Mouse (Mus musculus): Measurements from ENCODE around the gene Glud1. TPM values are rescaled to one million over a fixed set of nuclear protein-coding genes. Genes with fewer than 3 reads are reported as not detected.

The Glud1 gene
- 263 TPM for polyA plus RNA-seq (2021)

DNA sequence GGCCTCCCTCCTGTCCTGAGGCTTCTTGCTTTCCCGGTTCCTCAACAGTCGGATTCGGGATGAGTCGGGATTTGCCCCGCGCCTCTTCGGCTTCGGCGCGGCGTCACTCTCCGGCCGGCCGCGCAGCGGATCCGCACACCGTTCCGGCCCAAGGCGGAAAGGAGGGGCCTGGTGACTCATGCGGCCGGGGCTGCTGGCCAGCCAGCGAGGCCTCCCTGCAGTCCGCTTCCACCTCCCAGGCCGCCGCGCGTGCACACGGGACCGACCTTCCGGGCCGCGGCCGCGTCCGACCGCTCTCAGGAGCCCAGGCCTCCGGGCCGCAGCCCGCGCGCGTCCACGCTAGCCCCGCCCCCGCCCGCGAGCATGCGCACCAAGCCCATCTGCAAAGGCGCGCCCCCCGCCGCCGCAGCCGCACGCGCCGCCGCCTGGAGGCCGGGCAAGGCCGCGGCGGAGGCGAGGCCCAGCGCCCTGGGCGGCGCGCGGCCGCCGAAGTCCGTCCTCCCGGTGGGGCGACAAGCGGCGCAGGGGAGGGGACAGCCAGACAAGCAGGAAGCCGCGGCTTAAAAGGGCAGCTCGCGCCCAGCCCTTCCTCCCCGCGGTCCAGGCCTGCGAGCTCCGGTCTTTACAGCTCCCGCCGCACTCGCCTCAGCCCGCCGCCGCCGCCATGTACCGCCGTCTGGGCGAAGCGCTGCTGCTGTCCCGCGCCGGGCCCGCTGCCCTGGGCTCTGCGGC, at the start of gene Glud1, which contains the start of gene Shld2:
Gene Glud1 (plus strand): TSS at position 494 of the 732 bp plus-strand sequence.
Gene Shld2 (minus strand): TSS at position 260 of the 732 bp plus-strand sequence.
- CTCF ChIA-PET: interaction anchor here (1.1 kb wide), 1 partner anchor 19 kb away, joined by 3 read pairs; no protein-coding TSS in a partner anchor
- POLR2A ChIA-PET: interaction anchor here (1.3 kb wide), 1 partner anchor 10 kb away, joined by 3 read pairs; no protein-coding TSS in a partner anchor
- peak; percentile 60 for DNase-seq (ENCODE audit: low read depth, low spot score)
- in situ Hi-C loops (cut with MboI; ENCODE audit: low pct_unique_long_range_greater_than_20kb): no loop called here
- no peaks in the 10 kb centered on the region for H3K27me3 ChIP-seq
- peak; percentile 90 for ATAC-seq
- no peak for TF ChIP-seq CTCF (IDR thresholded peaks at IDR 0.05)

GRCm38 (mm10) chr14:34268046-34268445, 42.5 kb upstream of the Glud1 start:
- POLR2A ChIA-PET: no interaction called here
- ATAC-seq: no peak
- CTCF ChIA-PET: interaction anchor here (0.9 kb wide), 1 partner anchor 103 kb away, joined by 3 read pairs; no protein-coding TSS in a partner anchor
- no peak for DNase-seq (ENCODE audit: low read depth, low spot score)
- H3K27me3 ChIP-seq: no peaks in the 10 kb centered on the region
- no peak for TF ChIP-seq CTCF (IDR thresholded peaks at IDR 0.05)
- in situ Hi-C loops (cut with MboI; ENCODE audit: low pct_unique_long_range_greater_than_20kb): loop anchor here (25.0 kb wide), 1 partner anchor 294 kb away; no protein-coding TSS in a partner anchor

GRCm38 (mm10) chr14:34273280-34273679, 37.2 kb upstream of the Glud1 start:
- H3K27me3 ChIP-seq: no peaks in the 10 kb centered on the region
- ATAC-seq (no peak), DNase-seq (ENCODE audit: low read depth, low spot score) (no peak)
- peak; percentile 36 for TF ChIP-seq CTCF (IDR thresholded peaks at IDR 0.05)
- in situ Hi-C loops (cut with MboI; ENCODE audit: low pct_unique_long_range_greater_than_20kb): loop anchor here (5.0 to 25.0 kb wide), 3 partner anchors 44 to 289 kb away; no protein-coding TSS in a partner anchor
- POLR2A ChIA-PET: no interaction called here
- CTCF ChIA-PET: interaction anchor here (0.9 to 1.2 kb wide), 3 partner anchors 86 to 129 kb away, joined by 3 to 5 read pairs (median 3); no protein-coding TSS in a partner anchor

DNA sequence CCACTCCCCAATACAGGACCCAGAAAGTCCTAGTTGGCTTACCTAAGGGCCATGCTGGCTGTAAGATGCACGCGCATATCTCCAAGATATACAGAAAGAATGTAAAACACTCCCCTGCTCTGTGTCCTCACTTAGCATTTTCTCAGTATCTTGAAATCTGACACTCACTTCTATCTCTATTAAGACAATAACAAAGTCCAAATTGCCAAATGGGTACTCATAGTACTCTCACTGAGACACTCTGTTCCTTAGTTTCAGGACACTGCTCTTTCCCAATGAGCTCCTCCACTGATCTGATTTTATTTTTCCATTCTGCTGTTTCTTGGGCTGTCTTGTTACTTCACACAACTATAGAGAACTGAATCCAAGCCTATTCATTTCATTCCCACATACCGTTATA, 36.4 kb upstream of the Glud1 start:
- ATAC-seq (no peak), DNase-seq (ENCODE audit: low read depth, low spot score) (no peak)
- TF ChIP-seq CTCF (IDR thresholded peaks at IDR 0.05): no peak
- POLR2A ChIA-PET: no interaction called here
- in situ Hi-C loops (cut with MboI; ENCODE audit: low pct_unique_long_range_greater_than_20kb): loop anchor here (5.0 to 25.0 kb wide), 3 partner anchors 43 to 288 kb away; no protein-coding TSS in a partner anchor
- CTCF ChIA-PET: interaction anchor here (1.3 to 1.4 kb wide), 2 partner anchors 9 to 89 kb away, joined by 3 to 6 read pairs; no protein-coding TSS in a partner anchor
- H3K27me3 ChIP-seq: no peaks in the 10 kb centered on the region

GRCm38 (mm10) chr14:34275225-34275624, 35.3 kb upstream of the Glud1 start:
- in situ Hi-C loops (cut with MboI; ENCODE audit: low pct_unique_long_range_greater_than_20kb): no loop called here
- DNase-seq (ENCODE audit: low read depth, low spot score) (no peak), ATAC-seq (no peak)
- no peak for TF ChIP-seq CTCF (IDR thresholded peaks at IDR 0.05)
- CTCF ChIA-PET: interaction anchor here (1.1 to 1.4 kb wide), 3 partner anchors 10 to 88 kb away, joined by 3 to 6 read pairs (median 3); no protein-coding TSS in a partner anchor
- H3K27me3 ChIP-seq: no peaks in the 10 kb centered on the region
- POLR2A ChIA-PET: no interaction called here

- CTCF ChIA-PET: no interaction called here
- DNase-seq (ENCODE audit: low read depth, low spot score): no peak
- TF ChIP-seq CTCF (IDR thresholded peaks at IDR 0.05): no peak
- H3K27me3 ChIP-seq: no peaks in the 10 kb centered on the region
- in situ Hi-C loops (cut with MboI; ENCODE audit: low pct_unique_long_range_greater_than_20kb): no loop called here
- ATAC-seq: no peak
- POLR2A ChIA-PET: no interaction called here
These were observed 30.8 kb upstream of the Glud1 start for GRCm38 (mm10) chr14:34279726-34280125.

- DNase-seq (ENCODE audit: low read depth, low spot score): no peak
- no peak for ATAC-seq
- ChIA-PET CTCF (interaction anchor here (1.3 to 1.7 kb wide), 2 partner anchors 16 to 19 kb away, joined by 4 to 5 read pairs; no protein-coding TSS in a partner anchor), POLR2A (no interaction called here)
- H3K27me3 ChIP-seq: no peaks in the 10 kb centered on the region
- no peak for TF ChIP-seq CTCF (IDR thresholded peaks at IDR 0.05)
- in situ Hi-C loops (cut with MboI; ENCODE audit: low pct_unique_long_range_greater_than_20kb): no loop called here
These were observed 29.7 kb upstream of the Glud1 start for GRCm38 (mm10) chr14:34280798-34281197.

DNA sequence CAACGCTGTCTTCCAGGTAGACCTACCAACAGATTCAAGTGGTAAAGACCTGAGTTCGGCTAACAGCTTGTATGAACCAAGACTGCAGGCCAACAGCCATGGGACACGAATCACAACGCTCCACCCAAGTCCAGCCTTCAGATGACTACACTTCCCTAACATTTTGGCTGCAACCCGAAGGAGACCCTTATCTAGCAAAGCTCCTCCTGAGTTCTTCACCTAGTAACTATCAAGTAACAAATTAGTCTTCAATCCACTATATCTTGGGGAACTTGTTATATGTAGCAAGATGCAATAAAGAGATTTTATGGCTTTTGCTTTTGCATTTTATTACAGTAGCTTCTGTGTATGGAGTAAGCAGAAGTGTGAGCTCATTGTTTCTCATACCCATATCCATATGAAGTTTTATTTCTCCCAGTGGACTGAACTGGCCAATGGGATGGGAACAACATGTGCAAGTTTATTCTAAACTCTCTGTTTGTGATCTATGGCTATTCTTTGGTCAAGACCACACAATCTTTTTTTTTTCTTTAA, 28.7 kb upstream of the Glud1 start:
- in situ Hi-C loops (cut with MboI; ENCODE audit: low pct_unique_long_range_greater_than_20kb): no loop called here
- no peak for DNase-seq (ENCODE audit: low read depth, low spot score)
- CTCF ChIA-PET: interaction anchor here (1.3 to 4.2 kb wide), 4 partner anchors 11 to 48 kb away, joined by 3 to 16 read pairs (median 4); no protein-coding TSS in a partner anchor
- no peak for TF ChIP-seq CTCF (IDR thresholded peaks at IDR 0.05)
- no peaks in the 10 kb centered on the region for H3K27me3 ChIP-seq
- no peak for ATAC-seq
- POLR2A ChIA-PET: interaction anchor here (1.6 kb wide), 1 partner anchor 31 kb away, joined by 3 read pairs; no protein-coding TSS in a partner anchor

DNA sequence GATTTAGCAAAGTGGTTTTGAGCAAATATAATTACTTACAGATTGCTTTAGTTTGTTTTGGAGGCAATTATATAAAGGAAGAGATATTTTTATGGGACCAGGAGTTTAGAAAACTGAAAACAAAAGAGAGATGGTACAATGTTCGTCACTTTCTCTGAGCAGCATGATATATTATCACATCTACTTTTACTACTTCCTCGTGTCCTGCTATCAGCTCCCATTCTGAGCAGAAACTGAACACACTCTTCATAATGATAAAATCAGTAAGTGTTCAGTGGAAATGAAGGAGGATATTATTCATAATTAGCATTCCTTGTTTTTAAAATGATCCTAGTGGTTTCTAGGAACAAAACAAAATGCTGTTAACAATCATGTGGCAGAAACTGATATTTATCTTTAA, 22.1 kb upstream of the Glud1 start:
- no peak for TF ChIP-seq CTCF (IDR thresholded peaks at IDR 0.05)
- ChIA-PET CTCF (interaction anchor here (1.6 kb wide), 1 partner anchor 10 kb away, joined by 3 read pairs; no protein-coding TSS in a partner anchor), POLR2A (no interaction called here)
- DNase-seq (ENCODE audit: low read depth, low spot score) (no peak), ATAC-seq (no peak)
- H3K27me3 ChIP-seq: no peaks in the 10 kb centered on the region
- in situ Hi-C loops (cut with MboI; ENCODE audit: low pct_unique_long_range_greater_than_20kb): no loop called here

- no peak for DNase-seq (ENCODE audit: low read depth, low spot score)
- CTCF ChIA-PET: interaction anchor here (1.6 kb wide), 1 partner anchor 9 kb away, joined by 3 read pairs; no protein-coding TSS in a partner anchor
- no peak for ATAC-seq
- no peak for TF ChIP-seq CTCF (IDR thresholded peaks at IDR 0.05)
- POLR2A ChIA-PET: no interaction called here
- no peaks in the 10 kb centered on the region for H3K27me3 ChIP-seq
- in situ Hi-C loops (cut with MboI; ENCODE audit: low pct_unique_long_range_greater_than_20kb): no loop called here
These were observed 21.1 kb upstream of the Glud1 start for GRCm38 (mm10) chr14:34289259-34290015.
